Mouse (Mus musculus): ENCODE measurements around the gene Rin3. TPM values are rescaled to one million over a fixed set of nuclear protein-coding genes. Genes with fewer than 3 reads are reported as not detected.

Gene Rin3
- polyA plus RNA-seq, 1 experiment from 2014 or later: 5.0 TPM

DNA sequence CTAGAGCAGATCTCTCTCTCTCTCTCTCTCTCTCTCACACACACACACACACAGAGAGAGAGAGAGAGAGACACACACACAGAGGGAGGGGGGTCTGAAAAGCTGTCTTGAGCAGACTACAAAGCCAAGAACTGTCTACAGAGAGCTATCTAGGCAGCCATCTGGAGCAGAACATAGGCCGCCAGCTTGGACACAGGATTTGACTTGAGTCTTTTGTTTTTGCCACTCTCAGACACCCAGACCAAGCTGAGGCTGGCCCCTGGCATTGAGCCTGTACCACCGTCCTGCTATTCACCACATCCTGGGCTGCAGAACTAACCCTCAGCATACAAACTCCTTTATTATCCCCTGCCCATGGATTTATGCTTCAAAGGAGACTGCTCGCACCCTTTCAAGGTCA lies 136.7 kb downstream of the Rin3 start:
- ATAC-seq (ENCODE audit: low FRiP score): no peak
- Histone ChIP-seq H3K9ac (ENCODE audit: low read depth, low read length) (0 out of 2 replicates have a peak overlapping the region, but pooled peaks have one; percentile 7), H3K4me2 (replicated peaks; ENCODE audit: low read depth, low read length) (no peak overlapping the region), H3K4me1 (replicated peaks; ENCODE audit: control insufficient read depth, insufficient read depth, low read length) (no peaks in the 10 kb centered on the region), H3K9me3 (ENCODE audit: control insufficient read depth, low read length) (no peaks in the 10 kb centered on the region), H3K27me3 (ENCODE audit: control insufficient read depth, insufficient read depth, low read length) (no peaks in the 10 kb centered on the region), H3K4me3 (ENCODE audit: low read depth, low read length) (no peak overlapping the region), H3K27ac (ENCODE audit: low read depth, low read length) (no peak overlapping the region), H3K36me3 (ENCODE audit: control insufficient read depth, insufficient read depth, low read length) (no peaks in the 10 kb centered on the region)
- 49% methylated on average over 3 of the region's 3 CpGs for WGBS
- DNase-seq (ENCODE audit: low spot score): no peak

DNA sequence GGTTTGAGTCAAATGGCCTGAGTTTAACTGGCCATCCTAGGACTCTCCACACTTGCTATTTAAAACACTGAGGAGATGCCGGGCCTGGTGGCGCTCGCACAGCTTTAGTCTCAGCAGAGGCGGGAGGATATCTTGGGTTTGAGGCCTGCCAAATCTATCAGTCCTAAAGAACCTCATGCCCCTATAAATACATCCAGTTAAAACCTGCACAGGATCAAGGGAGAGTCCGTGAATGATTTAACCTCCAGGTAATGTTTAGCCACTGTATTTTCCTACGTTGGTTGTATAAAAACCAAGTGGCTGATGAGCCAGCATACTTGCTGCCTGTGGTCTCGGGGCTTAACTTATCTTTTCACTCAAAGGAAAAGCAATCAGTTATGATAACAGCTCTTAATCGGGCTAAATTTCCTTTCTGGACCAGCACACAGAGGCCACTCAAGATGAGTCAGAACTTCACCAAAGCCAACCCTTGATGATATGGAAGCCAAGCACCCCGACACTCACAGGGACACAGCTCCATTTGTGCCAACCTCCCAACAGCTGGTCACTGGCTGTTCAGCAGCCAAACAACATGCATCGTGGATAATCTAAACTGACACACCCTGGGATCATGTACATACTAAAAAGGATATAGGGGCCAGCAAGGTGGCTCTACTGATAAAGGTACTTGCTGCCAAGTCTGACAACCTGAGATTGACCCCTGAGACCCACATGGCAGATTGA lies 137.5 kb downstream of the Rin3 start:
- no peak overlapping the region for H3K27ac ChIP-seq (ENCODE audit: low read depth, low read length)
- ATAC-seq (ENCODE audit: low FRiP score): no peak
- 93% methylated on average over 10 of the region's 10 CpGs for WGBS

DNA sequence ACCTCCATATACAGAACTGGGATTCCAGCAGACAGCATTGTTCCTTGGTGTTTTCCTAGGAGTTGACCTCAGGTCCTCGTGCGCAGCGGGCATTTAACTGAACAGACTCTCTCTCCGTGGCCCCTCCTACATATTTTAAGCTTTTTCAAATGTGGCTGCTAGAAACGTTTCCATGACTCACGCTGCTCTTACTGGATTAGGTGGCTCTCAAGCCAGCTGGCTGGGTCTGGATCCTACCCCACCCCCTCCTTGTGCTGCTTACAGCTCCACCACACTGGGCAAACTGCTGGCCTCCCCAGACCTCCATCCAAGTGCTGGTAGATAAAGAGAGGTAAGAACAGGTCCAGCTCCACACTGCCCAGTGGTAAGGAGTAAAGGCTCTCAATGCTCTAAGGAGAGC lies 139.2 kb downstream of the Rin3 start:
- no peak overlapping the region for H3K4me3 ChIP-seq (ENCODE audit: low read depth, low read length)
- no peaks in the 10 kb centered on the region for H3K27me3 ChIP-seq (ENCODE audit: control insufficient read depth, insufficient read depth, low read length)
- H3K9me3 ChIP-seq (ENCODE audit: control insufficient read depth, low read length): no peaks in the 10 kb centered on the region
- no peak overlapping the region for H3K4me2 ChIP-seq (replicated peaks; ENCODE audit: low read depth, low read length)
- H3K36me3 ChIP-seq (ENCODE audit: control insufficient read depth, insufficient read depth, low read length): no peaks in the 10 kb centered on the region
- H3K27ac ChIP-seq (ENCODE audit: low read depth, low read length): no peak overlapping the region
- DNase-seq (ENCODE audit: low spot score) (no peak), ATAC-seq (ENCODE audit: low FRiP score) (no peak)
- 89% methylated on average over 6 of the region's 6 CpGs for WGBS
- H3K4me1 ChIP-seq (replicated peaks; ENCODE audit: control insufficient read depth, insufficient read depth, low read length): no peaks in the 10 kb centered on the region
- no peak overlapping the region for H3K9ac ChIP-seq (ENCODE audit: low read depth, low read length)

More for the DNA sequence above, 137.5 kb downstream of the Rin3 start:
- H3K4me2 ChIP-seq (replicated peaks; ENCODE audit: low read depth, low read length): no peak overlapping the region
- H3K9me3 ChIP-seq (ENCODE audit: control insufficient read depth, low read length): no peaks in the 10 kb centered on the region
- no peak for DNase-seq (ENCODE audit: low spot score)
- no peak overlapping the region for H3K4me3 ChIP-seq (ENCODE audit: low read depth, low read length)
- no peaks in the 10 kb centered on the region for H3K36me3 ChIP-seq (ENCODE audit: control insufficient read depth, insufficient read depth, low read length)
- no peaks in the 10 kb centered on the region for H3K4me1 ChIP-seq (replicated peaks; ENCODE audit: control insufficient read depth, insufficient read depth, low read length)
- H3K27me3 ChIP-seq (ENCODE audit: control insufficient read depth, insufficient read depth, low read length): no peaks in the 10 kb centered on the region
- H3K9ac ChIP-seq (ENCODE audit: low read depth, low read length): no peak overlapping the region

DNA sequence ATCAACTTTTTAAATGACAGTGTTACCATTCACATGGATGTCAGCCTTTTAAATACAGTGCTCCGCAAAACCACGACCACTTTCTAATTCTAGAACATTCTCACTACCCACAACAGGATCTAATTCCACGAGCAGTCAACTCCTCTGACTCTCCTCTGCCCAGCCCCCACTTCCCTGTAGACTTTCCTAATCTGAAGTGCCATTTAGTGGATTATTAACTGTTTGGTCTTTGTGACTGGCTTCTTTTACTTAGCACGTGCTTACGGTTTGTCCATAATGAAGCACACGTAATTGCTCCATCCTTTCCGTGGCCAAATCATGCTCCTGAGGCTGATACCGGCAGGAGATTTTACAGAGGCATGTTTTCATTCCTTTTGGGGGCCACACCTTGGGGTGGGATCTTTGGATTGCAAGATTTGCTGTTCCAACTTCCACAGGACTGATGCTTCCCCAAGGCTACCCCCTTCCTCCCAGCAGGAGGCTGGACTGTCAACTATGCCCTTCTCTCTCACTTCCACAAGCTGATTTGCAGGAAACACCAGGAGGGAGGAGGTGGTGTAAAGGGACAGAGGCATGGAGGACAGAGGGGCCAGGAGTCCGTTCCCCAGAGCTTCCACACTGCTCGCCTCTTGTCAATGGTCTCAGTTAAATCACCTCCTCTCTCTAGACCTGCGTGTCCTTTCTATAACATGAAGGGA lies 139.9 kb downstream of the Rin3 start:
- 92% methylated on average over 11 of the region's 11 CpGs for WGBS
- Histone ChIP-seq H3K9ac (ENCODE audit: low read depth, low read length) (no peak overlapping the region), H3K27me3 (ENCODE audit: control insufficient read depth, insufficient read depth, low read length) (no peaks in the 10 kb centered on the region), H3K4me1 (replicated peaks; ENCODE audit: control insufficient read depth, insufficient read depth, low read length) (no peaks in the 10 kb centered on the region), H3K36me3 (ENCODE audit: control insufficient read depth, insufficient read depth, low read length) (no peaks in the 10 kb centered on the region), H3K4me2 (replicated peaks; ENCODE audit: low read depth, low read length) (no peak overlapping the region), H3K27ac (ENCODE audit: low read depth, low read length) (no peak overlapping the region), H3K9me3 (ENCODE audit: control insufficient read depth, low read length) (no peaks in the 10 kb centered on the region), H3K4me3 (ENCODE audit: low read depth, low read length) (no peak overlapping the region)
- ATAC-seq (ENCODE audit: low FRiP score) (no peak), DNase-seq (ENCODE audit: low spot score) (no peak)

DNA sequence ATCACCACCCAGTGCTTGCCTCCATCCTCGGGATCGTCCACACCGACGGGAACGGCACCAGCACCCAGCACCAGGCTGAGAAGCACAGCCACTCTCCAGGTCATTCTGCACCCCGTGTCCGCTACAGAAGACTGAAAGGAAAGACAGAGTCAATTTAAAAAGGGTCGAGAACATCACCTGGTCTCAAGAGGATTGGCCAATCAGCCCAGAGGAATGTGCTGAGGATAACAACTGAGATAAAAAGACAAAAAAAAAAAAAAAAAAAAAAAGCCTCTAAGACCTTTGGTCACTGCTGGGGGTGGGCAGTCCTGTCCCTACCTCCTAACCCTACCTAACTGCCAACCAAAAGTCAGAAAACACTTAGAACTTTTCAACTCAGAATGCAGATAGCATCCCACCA lies 140.8 kb downstream of the Rin3 start:
- ATAC-seq (ENCODE audit: low FRiP score): no peak
- Histone ChIP-seq H3K4me1 (replicated peaks; ENCODE audit: control insufficient read depth, insufficient read depth, low read length) (no peaks in the 10 kb centered on the region), H3K36me3 (ENCODE audit: control insufficient read depth, insufficient read depth, low read length) (no peaks in the 10 kb centered on the region), H3K27ac (ENCODE audit: low read depth, low read length) (no peak overlapping the region), H3K4me2 (replicated peaks; ENCODE audit: low read depth, low read length) (no peak overlapping the region), H3K9me3 (ENCODE audit: control insufficient read depth, low read length) (no peaks in the 10 kb centered on the region), H3K27me3 (ENCODE audit: control insufficient read depth, insufficient read depth, low read length) (no peaks in the 10 kb centered on the region), H3K9ac (ENCODE audit: low read depth, low read length) (no peak overlapping the region), H3K4me3 (ENCODE audit: low read depth, low read length) (no peak overlapping the region)
- 96% methylated on average over 8 of the region's 8 CpGs for WGBS
- DNase-seq (ENCODE audit: low spot score): no peak

DNA sequence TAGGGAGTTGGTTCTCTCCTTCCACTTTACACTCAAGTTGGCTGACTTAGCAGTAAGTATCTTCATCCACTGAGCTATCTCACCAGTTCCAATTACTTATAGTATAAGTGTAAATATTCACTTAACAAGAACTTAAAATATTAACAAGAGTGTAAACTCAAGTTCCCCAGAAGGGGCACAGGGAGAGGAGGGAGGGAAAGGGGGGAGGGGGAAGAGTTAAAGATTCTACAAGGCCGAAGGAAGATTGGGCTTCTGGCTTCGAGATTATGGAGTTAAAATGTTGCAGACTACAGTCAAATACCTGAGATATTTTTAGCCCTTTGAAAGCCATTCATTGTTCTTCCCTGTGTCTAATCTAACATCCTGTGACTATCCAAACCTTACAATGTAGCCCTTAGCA lies 141.6 kb downstream of the Rin3 start:
- no peak for DNase-seq (ENCODE audit: low spot score)
- Histone ChIP-seq H3K36me3 (ENCODE audit: control insufficient read depth, insufficient read depth, low read length) (no peaks in the 10 kb centered on the region), H3K9ac (ENCODE audit: low read depth, low read length) (no peak overlapping the region), H3K27me3 (ENCODE audit: control insufficient read depth, insufficient read depth, low read length) (no peaks in the 10 kb centered on the region), H3K4me1 (replicated peaks; ENCODE audit: control insufficient read depth, insufficient read depth, low read length) (no peaks in the 10 kb centered on the region), H3K27ac (ENCODE audit: low read depth, low read length) (no peak overlapping the region), H3K9me3 (ENCODE audit: control insufficient read depth, low read length) (no peaks in the 10 kb centered on the region), H3K4me3 (ENCODE audit: low read depth, low read length) (no peak overlapping the region), H3K4me2 (replicated peaks; ENCODE audit: low read depth, low read length) (no peak overlapping the region)
- 95% methylated on average over 2 of the region's 2 CpGs for WGBS
- ATAC-seq (ENCODE audit: low FRiP score): no peak

DNA sequence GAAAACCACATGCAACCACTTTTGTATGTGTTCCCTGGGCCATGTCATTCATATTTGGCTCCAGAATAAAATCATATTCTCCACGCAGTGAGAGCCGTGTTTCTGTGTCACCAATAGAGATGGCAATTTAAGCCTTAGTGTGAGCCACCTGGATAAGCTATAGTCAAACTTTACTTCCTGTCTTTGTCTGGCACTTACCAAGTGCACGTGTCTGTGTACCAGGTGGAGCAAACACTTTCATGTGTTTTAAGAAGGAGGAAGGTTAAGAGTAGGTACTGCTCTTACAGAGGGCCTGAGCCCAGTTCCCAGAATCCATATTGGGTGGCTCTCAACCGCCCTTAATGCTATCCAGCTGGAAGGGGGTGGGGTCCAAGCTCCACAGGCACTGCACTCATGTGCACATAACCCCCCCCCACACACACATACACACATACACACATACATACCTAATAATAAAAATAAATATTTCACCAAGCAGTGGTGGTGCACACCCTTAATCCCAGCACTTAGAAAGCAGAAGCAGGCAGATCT lies 142.3 kb downstream of the Rin3 start:
- no peaks in the 10 kb centered on the region for H3K4me1 ChIP-seq (replicated peaks; ENCODE audit: control insufficient read depth, insufficient read depth, low read length)
- H3K36me3 ChIP-seq (ENCODE audit: control insufficient read depth, insufficient read depth, low read length): no peaks in the 10 kb centered on the region
- DNase-seq (ENCODE audit: low spot score) (no peak), ATAC-seq (ENCODE audit: low FRiP score) (no peak)
- no peaks in the 10 kb centered on the region for H3K27me3 ChIP-seq (ENCODE audit: control insufficient read depth, insufficient read depth, low read length)
- H3K9me3 ChIP-seq (ENCODE audit: control insufficient read depth, low read length): no peaks in the 10 kb centered on the region
- WGBS: 82% methylated on average over 4 of the region's 4 CpGs
- H3K9ac ChIP-seq (ENCODE audit: low read depth, low read length): no peak overlapping the region
- H3K4me2 ChIP-seq (replicated peaks; ENCODE audit: low read depth, low read length): no peak overlapping the region
- H3K4me3 ChIP-seq (ENCODE audit: low read depth, low read length): no peak overlapping the region
- H3K27ac ChIP-seq (ENCODE audit: low read depth, low read length): no peak overlapping the region

DNA sequence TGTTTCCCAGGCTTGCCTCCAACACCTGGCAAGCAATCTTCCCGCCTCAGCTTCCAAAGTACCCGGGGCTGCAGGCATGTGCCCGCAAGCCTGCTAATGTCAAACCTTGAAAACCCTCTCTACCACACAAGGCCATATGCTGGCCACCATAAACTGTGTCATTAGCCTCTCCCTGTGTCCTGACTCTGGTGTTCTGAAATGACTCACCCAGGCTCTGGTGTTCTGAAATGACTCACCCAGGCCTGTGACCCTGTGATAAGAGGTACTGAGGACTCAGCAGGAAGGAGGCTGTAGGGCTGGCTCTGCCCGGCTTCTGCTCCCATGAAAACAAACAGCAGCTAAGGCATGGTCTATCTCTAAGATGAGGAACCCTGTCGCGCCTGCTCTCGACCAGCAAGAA lies 143.4 kb downstream of the Rin3 start:
- no peaks in the 10 kb centered on the region for H3K36me3 ChIP-seq (ENCODE audit: control insufficient read depth, insufficient read depth, low read length)
- no peaks in the 10 kb centered on the region for H3K27me3 ChIP-seq (ENCODE audit: control insufficient read depth, insufficient read depth, low read length)
- H3K9ac ChIP-seq (ENCODE audit: low read depth, low read length): no peak overlapping the region
- H3K4me2 ChIP-seq (replicated peaks; ENCODE audit: low read depth, low read length): no peak overlapping the region
- DNase-seq (ENCODE audit: low spot score): no peak
- H3K27ac ChIP-seq (ENCODE audit: low read depth, low read length): no peak overlapping the region
- 88% methylated on average over 7 of the region's 7 CpGs for WGBS
- no peaks in the 10 kb centered on the region for H3K4me1 ChIP-seq (replicated peaks; ENCODE audit: control insufficient read depth, insufficient read depth, low read length)
- no peak overlapping the region for H3K4me3 ChIP-seq (ENCODE audit: low read depth, low read length)
- no peak for ATAC-seq (ENCODE audit: low FRiP score)
- H3K9me3 ChIP-seq (ENCODE audit: control insufficient read depth, low read length): no peaks in the 10 kb centered on the region

DNA sequence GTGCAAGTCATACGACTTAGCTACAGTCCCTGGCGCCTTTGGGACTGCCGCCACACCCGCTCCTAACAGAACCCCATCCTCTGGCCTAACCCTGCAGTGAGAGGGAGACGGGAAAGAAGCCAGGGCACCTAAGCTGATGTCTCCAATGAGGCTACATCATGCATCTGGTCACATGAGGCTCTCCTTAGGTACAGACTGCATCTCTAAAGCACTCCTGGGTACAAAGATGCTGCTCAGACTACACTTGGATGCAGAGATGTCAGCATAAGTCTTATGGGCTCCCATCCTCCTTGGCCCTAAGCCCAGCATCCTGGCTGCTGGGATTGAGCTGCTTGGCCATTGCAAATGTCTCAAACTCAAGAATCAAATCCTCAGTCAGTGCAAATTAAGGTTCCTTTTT lies 146.8 kb downstream of the Rin3 start:
- Histone ChIP-seq H3K4me1 (replicated peaks; ENCODE audit: control insufficient read depth, insufficient read depth, low read length) (no peaks in the 10 kb centered on the region), H3K4me2 (replicated peaks; ENCODE audit: low read depth, low read length) (no peak overlapping the region), H3K9ac (ENCODE audit: low read depth, low read length) (no peak overlapping the region), H3K9me3 (ENCODE audit: control insufficient read depth, low read length) (no peaks in the 10 kb centered on the region), H3K4me3 (ENCODE audit: low read depth, low read length) (no peak overlapping the region), H3K27ac (ENCODE audit: low read depth, low read length) (no peak overlapping the region), H3K36me3 (ENCODE audit: control insufficient read depth, insufficient read depth, low read length) (no peaks in the 10 kb centered on the region), H3K27me3 (ENCODE audit: control insufficient read depth, insufficient read depth, low read length) (no peaks in the 10 kb centered on the region)
- no peak for DNase-seq (ENCODE audit: low spot score)
- no peak for ATAC-seq (ENCODE audit: low FRiP score)
- 98% methylated on average over 5 of the region's 5 CpGs for WGBS

All from hindbrain, embryonic 11.5 days (tissue).